Mouse (Mus musculus) CD4-positive, CD25-positive, alpha-beta regulatory T cell, adult 9 weeks (primary cell): ENCODE data around the gene Olfr699. TPM values are rescaled to one million over a fixed set of nuclear protein-coding genes. Genes with fewer than 3 reads are reported as not detected.

Experiments
- polyA plus RNA-seq: library from polyadenylated mRNA; unstranded; fragments of 100-300 nt; shearing (Covaris generic); gene quantifications from one replicate; pipeline ENCODE4 v1.2.1, GENCODE M21; 2017

The Olfr699 gene
- polyA plus RNA-seq = not detected

GRCm38 (mm10) chr7:106793098-106793497 is at the start of gene Olfr699:
Olfr699 (minus strand) TSS chr7:106793198.

DNA sequence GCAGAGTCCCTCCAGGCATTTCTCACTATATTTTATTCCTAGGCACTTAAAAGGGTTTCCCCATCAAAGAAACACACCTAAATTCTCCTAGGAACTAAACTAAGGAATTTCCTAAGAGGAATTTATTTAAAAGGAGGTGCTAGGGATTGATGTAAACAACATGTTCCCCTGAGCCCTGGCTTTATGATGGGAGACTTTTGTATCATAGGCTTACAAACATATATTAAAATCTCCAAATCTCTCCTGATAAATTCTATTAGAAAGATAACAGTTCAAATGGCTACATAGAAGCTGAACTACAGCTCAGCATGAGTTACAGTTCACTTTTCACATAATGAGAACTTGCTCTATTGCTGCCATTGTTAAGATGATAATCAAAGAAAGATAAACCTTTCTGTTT is 40.8 kb upstream of the Olfr699 start, which contains the start of gene Olfr702:
Olfr702 (minus strand) TSS at position 101 of the 400 bp plus-strand sequence.

DNA sequence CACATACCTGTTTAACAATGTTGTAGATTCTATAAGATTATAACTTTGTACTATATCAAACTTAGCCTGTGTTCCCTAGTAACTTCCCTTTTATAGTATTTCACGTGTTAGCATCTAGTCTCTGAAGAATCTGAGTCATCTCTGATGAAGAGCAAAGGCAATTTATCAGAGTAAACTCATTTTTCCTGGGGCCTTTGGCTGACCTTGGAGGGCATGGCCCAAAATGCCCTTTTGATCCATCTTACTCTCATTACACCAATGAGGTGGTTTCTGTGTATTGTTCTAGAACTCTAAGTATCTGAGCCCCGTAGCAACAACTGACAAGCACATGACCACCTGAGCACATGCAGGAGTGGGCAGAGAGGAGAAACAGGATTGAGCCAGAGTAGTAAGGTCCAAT is 20.8 kb upstream of the Olfr699 start, which contains the start of gene Olfr701:
Olfr701 (plus strand) TSS at position 301 of the 400 bp plus-strand sequence.

DNA sequence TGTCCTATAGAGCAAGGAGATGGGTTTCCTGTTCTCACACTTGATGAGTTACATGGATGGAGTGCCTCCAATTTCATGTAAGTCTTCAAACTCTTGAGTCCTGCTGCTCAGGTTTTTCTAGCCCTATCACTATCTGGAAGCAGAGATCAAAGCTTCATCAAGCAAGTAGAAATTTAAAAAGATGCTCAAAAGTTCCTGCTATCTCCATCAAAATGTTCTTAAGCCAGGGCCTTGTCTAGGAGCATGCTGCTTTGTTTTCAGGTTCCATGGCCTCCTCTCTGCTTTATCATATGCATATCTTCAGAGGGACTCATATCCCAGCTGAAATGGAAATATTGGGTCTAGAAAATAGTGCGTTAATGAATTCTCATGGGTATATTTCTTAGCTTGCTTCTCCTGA is 15.7 kb upstream of the Olfr699 start, which contains the start of gene Olfr700:
Olfr700 (minus strand) TSS at position 101 of the 400 bp plus-strand sequence.

GRCm38 (mm10) chr7:106755297-106755696 is 37.7 kb downstream of the Olfr699 start, which contains the start of gene Olfr698:
Olfr698 (minus strand) TSS chr7:106755397.

GRCm38 (mm10) chr7:106742343-106742742 is 50.7 kb downstream of the Olfr699 start, which contains the start of gene Olfr697:
Olfr697 (minus strand) TSS chr7:106742443.

Other genes starting within 250 kb of the Olfr699 start
- not detected for gene Olfr693, start 112.6 kb downstream of the Olfr699 start, polyA plus RNA-seq
- not detected for gene Olfr694, start 101.4 kb downstream of the Olfr699 start, polyA plus RNA-seq
- not detected for gene Olfr695, start 76.8 kb downstream of the Olfr699 start, polyA plus RNA-seq
- not detected for gene Olfr697, start 50.8 kb downstream of the Olfr699 start, polyA plus RNA-seq
- not detected for gene Olfr698, start 37.8 kb downstream of the Olfr699 start, polyA plus RNA-seq
- gene Olfr700, start 15.6 kb upstream of the Olfr699 start, polyA plus RNA-seq = not detected
- gene Olfr701, start 20.9 kb upstream of the Olfr699 start, polyA plus RNA-seq = not detected
- not detected for gene Olfr702, start 40.7 kb upstream of the Olfr699 start, polyA plus RNA-seq
- not detected for gene Olfr703, start 50.2 kb upstream of the Olfr699 start, polyA plus RNA-seq
- gene Olfr704, start 70.0 kb upstream of the Olfr699 start, polyA plus RNA-seq = not detected
- not detected for gene Olfr705, start 83.7 kb upstream of the Olfr699 start, polyA plus RNA-seq
- not detected for gene Olfr706, start 95.0 kb upstream of the Olfr699 start, polyA plus RNA-seq
- not detected for gene Olfr707, start 108.0 kb upstream of the Olfr699 start, polyA plus RNA-seq
- gene Olfr1532-ps1, start 114.8 kb upstream of the Olfr699 start, polyA plus RNA-seq = not detected
- not detected for gene Olfr709-ps1, start 139.0 kb upstream of the Olfr699 start, polyA plus RNA-seq
- not detected for gene Olfr710, start 155.1 kb upstream of the Olfr699 start, polyA plus RNA-seq
- gene Olfr6, start 170.7 kb upstream of the Olfr699 start, polyA plus RNA-seq = not detected
- not detected for gene Olfr711, start 182.3 kb upstream of the Olfr699 start, polyA plus RNA-seq
- gene Olfr2, start 212.9 kb upstream of the Olfr699 start, polyA plus RNA-seq = not detected
- gene Olfr713, start 238.0 kb upstream of the Olfr699 start, polyA plus RNA-seq = not detected